Mouse (Mus musculus) layer of hippocampus, adult 9-10 months (tissue): ENCODE results near the gene Mras.

ENCODE experiments used
- DNase-seq: peaks from one replicate; pipeline ENCODE4 v3.0.0; 2022; ENCODE audit warnings: low spot score

Gene Mras

DNA sequence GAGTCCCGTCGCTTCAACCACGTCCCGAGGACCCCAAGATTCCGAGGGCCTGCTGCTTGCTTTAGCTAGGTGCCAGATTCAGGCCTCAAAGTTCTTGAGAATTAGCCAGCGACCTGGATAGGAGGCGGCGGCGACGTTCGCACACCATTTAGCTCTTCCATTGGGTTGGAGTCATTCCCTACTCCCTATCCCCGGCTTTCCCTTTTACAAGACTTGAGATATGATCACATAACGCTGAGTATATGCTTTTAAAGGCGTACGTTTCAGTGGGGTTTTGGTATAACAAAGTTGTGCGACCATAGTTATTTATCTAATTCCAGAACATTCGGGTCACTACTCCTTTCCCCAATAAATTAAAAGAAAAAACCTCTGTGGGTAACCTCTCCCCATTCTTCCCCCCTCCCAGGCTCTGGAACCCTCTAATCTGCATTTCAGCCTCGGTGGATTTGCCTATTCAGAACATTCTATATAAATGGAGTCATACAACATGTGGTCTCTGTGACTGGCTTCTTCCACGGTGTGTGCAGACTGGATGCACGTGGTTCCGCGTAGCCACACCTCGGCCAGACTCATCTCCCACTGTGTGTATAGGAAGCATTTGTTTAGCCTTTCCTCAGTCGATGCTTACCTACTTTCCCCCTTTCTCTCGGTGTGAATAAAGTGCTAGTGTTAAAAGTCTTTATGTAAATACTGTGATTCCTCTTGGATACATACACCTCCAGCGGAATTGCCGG, at the start of gene Mras:
Mras (minus strand) TSS at position 351 of the 734 bp plus-strand sequence.
- no peak for DNase-seq

DNA sequence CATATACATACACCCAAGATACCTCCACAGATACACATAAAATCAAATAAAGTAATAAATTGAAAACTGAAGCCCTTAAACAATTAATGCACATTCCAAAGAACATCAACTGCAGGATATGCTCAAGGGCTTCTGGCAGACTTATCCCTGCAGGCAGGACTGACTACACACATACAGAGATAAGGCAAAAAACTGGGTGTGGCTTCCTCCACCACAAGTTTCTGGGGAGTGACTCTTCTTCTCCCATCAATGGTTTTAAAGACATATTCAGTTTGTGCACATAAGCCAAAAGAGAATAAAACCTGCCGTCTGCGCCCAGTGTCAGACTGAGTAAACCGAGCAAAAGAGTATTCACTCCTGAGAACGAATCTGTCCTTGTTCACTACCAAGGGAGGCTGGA, 48.0 kb upstream of the Mras start:
- DNase-seq: no peak

GRCm38 (mm10) chr9:99484632-99485031, 47.5 kb upstream of the Mras start:
- no peak for DNase-seq

- no peak for DNase-seq
These were observed 46.0 kb upstream of the Mras start for GRCm38 (mm10) chr9:99483191-99483590.

GRCm38 (mm10) chr9:99480764-99481163, 43.6 kb upstream of the Mras start:
- DNase-seq: no peak

DNA sequence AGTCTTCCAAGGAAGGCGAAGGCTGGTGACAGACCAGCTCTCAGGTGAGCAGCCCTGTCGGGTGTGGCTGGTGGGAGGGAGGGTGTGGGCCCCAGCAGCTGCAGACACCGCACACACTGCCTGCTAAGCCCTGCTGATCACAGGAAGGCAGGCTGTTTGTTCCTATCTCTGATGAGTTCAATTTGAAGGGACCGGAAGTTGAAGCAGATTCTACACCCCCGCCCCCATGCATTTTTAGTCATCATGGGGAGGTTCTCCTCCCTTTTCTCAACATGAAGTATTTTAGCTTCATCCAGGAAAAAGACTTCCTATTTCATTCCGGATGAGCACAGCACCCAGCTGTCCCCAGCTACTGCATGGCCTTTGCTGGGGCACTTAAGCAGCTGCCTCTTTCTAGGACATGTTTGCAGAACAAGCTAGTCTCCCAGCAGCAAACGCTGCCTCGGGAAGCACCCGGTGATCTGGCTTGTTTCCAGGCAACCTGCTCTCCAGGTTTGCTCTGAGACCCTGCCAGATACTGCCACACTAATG, 42.1 kb upstream of the Mras start:
- no peak for DNase-seq

GRCm38 (mm10) chr9:99471334-99471733, 34.2 kb upstream of the Mras start:
- DNase-seq: no peak

DNA sequence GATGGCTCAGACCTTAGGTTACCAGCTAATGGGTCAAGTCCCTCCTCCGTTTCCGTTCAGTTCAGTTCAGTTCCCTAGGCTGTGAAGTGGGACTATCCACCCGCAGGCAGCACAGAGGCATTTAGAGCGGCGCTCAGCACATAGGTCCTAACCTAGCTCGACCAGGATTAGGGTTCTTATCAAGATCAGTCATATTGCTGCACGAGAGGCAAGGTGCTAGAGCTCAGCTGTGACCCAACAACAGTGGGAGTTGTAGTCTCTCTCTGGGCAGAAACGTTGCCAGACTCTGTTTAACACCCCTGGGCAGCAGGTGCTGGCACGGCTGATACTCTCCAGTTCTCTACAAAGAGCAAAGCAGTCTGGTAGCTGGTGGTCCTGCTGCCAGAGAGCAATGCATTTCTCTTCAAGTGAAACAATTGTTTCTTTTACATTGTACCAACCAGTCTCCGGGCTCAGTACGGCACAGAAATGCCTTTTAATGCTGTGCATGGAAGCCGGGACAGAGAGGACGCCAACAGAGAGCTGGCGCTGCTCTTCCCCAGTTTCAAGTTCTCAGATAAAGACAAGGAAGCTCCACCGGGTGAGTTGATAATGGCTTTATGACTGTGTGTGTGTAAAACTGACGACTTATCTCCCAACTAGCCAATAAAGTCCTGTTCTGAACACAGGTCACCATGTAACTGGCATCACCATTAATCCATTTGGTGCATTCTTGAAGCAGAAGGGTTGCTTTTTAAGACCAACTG, 33.3 kb upstream of the Mras start:
- no peak for DNase-seq

DNA sequence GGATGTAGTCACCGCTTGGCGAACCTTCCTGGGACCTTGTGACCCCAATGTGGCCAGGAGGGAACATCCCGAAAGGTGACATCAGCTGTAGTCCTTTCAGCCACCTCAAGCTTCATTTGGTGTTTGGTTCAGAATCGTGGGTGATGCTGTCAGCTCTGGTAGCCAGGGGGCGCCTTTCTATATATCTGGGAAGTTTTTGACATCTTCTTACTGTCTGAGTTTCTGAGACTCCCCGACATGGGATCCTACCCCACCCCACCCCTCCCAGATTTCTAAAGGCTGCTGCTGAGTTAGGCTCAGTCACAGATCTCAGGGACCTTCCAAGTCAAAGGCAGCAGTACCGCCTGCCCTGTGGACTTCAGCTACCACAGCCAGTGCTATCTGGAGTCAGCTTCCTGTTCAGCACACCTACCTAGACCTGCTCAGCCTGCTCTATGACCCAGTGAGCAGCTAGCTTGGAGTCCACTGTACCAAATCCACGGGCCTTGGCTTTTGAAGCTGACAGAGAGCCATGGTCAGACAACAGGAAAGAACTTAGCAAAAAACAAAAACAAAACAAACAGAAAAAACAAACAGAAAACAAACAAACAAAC, 32.6 kb upstream of the Mras start:
- DNase-seq: no peak

DNA sequence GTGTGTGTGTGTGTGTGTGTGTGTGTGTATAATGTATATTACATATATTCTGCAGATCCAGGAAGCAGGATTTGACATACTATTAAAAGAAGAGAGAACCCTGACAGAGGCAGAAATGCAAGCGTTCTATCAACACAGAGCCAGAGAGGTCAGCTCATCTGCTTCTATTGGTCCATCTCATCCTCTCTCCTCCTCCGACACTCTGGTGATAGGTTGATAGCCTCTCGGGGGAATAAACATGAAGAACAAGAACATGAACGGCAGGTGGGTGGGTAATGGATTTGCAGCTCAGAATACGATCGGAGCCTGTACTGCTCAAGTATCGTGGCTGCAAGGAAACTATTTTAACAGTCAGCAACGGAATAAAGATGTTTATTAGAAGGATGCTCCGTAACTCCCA, 31.4 kb upstream of the Mras start:
- DNase-seq: no peak

GRCm38 (mm10) chr9:99464876-99465275, 27.7 kb upstream of the Mras start:
- no peak for DNase-seq

GRCm38 (mm10) chr9:99459730-99460129, 22.5 kb upstream of the Mras start:
- DNase-seq: no peak

DNA sequence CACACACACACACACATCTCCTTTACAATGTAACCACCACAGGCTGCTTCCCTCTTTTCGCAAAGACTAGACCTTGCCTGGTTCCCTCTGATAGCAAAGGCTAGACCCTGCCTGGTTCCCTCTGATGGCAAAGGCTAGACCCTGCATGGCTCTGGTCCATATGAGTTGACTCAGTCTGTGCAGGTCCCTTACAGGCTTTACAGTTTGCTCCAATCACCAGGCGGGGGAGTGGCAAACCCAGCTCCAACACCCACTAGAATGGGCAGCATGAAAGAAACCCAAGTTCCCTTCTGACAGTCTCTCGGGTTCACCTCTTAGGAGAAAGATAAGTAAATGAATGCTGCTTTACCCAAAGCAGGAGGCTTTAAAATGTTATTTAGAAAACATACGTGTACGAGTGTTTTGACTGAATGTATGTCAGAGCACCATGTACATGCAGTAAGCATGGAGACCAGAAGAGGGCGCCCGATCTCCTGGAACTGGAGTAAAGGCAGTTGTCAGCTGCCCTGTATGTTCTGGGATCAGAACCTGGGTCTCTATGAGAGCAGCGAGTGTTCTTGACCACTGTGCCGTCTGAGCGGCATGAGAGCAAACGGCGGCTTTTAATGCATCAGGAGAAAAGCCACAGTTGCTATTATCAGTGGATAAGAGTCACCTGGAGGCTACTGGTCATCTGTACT, 21.5 kb upstream of the Mras start:
- no peak for DNase-seq

DNA sequence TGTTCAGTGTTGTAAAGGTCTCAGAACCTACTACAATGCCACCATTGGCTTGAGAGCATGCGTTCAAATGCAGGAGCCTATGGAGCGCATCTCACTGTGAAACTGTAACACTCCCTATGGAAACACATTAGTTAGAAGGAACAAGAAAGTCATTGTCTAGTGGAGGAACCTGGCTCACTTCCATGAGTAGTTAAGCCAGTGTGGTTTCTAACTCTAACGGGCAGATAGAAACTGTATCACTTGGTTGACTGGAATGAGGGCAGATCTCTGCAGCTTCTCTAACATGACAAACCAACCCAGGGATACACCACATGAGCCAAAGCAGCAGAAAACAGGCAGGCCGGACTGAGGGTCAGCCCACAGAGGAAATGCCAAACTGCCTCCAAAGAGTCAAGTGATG, 17.0 kb upstream of the Mras start:
- no peak for DNase-seq

- no peak for DNase-seq
These were observed 14.0 kb upstream of the Mras start, which contains the start of gene Nme9 for GRCm38 (mm10) chr9:99451161-99451560. Gene Nme9 (plus strand): TSS chr9:99451475.

- no peak for DNase-seq
These were observed 12.9 kb upstream of the Mras start for GRCm38 (mm10) chr9:99449886-99450647.

DNA sequence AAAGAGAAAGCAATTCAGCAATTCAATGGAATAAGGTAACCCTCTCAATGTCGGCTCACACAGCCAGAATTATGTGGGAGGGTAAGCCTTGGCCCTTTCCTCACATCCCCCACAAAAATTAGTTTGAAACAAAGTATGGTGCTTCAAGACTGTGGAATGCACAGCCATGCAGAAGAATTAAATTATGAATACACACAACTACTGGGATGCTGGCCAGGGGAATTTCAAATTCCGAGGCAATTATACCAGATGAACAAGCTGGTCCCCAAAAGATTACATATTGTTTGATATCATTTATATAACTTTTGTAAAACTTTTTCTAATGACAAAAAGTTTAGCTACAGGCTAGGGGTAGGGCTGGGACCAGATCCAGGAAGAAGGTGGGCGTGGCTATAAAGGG, 10.1 kb upstream of the Mras start:
- DNase-seq: no peak

DNA sequence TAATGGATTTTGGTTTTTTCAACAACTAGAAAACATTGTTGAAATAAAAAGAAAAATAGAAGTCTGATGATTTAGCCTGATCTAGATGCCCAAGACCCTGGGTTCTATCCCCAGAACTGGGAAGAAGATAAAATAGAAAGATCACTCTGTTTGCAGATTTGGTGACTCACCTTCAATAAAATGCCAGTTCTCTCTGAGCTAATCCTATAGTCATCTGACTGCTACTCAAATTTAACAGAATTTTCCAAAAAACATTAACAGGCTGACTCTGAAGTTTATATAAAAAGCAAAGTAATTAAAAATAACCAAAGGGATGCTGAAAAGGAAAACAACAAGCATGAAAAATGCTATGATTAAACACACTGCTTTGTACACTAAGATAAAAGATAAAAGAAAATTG, 9.1 kb upstream of the Mras start:
- no peak for DNase-seq

DNA sequence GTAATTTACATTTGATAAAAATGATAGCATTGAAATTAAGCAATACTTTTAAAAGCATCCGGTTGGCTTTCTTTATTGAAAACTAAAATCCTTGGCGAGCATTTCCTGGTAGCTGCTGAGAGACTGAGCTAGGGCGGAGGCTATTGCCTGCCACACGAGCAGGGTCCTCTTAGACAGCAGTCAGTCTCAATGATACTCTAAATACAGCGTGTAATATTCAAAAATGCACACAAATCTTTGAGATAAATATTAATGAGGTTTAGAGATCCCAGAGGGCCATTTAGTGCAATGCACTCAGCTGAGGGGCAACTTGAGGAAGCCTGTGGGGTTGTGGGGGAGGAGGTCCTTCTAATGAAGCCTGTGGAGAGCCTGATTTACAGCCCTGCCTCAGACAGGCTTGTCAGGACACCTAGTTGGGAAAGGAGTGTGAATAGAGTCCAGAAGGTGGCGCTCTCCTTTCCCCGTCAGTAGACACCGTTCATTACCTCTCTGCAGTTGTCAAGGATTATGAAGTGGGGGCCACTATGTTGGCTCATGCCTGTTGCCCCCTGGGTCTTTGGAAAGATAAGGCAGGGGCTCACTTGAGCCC, 7.5 kb upstream of the Mras start:
- DNase-seq: no peak

GRCm38 (mm10) chr9:99441647-99442433, 4.7 kb upstream of the Mras start:
- no peak for DNase-seq
